37 mouse cellular contexts compared by ENCODE assay signal in the genomic region with DNA sequence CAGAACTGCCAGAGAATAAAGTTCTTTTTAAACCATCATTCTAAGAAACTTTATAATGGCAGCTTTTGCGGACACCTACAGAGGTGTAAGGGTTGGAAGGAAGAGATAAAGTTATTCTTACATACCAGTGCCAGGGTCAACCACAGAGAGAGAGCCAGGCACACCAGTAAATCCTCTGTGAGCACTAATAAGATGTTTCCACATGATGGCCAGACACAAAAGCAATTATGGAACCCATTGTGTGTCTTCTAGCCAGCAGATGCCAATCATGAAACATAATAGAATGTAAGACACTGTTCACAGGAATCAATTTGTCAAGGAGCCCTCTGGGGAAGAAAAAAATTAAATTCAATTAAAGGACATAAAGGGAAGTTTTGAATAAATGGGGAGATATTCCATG. TPM values are rescaled to one million over a fixed set of nuclear protein-coding genes. Genes with fewer than 3 reads are reported as not detected.
DNase-seq lines count a peak whose midpoint lies in the region; ATAC-seq and TF ChIP-seq lines count a peak whose summit lies in the region.
"Had no signal": no experiment of that assay in that cellular context is flagged by ENCODE, and none has a peak within 500 bp of the region (broad histone marks: within the 10 kb centered on the region; RNA-seq: fewer than 3 reads in every experiment).

No protein-coding gene starts in this region.

- H3K4me2 ChIP-seq in forebrain, embryonic 11.5 days (ENCODE audit: low read depth, low read length, severe bottlenecking), result no peak overlapping the region
- no peak overlapping the region for H3K4me2 ChIP-seq in forebrain, postnatal 0 days (ENCODE audit: low read depth)
- no peak overlapping the region for H3K4me2 ChIP-seq in hindbrain, postnatal 0 days (ENCODE audit: low read depth, low read length)
- no peak overlapping the region for H3K4me2 ChIP-seq in hindbrain, embryonic 14.5 days (replicated peaks)
- no peak overlapping the region for H3K4me2 ChIP-seq in midbrain, embryonic 13.5 days (replicated peaks)
- H3K4me2 ChIP-seq: heart, embryonic 15.5 days; hindbrain, embryonic 15.5 days; intestine, embryonic 15.5 days; liver, embryonic 12.5 days had no signal

- no peak overlapping the region for H3K27ac ChIP-seq in forebrain, embryonic 11.5 days (ENCODE audit: low read depth, low read length)
- H3K27ac ChIP-seq in forebrain, postnatal 0 days (ENCODE audit: low read depth, low read length), result no peak overlapping the region
- H3K27ac ChIP-seq in hindbrain, postnatal 0 days, result no peak overlapping the region
- H3K27ac ChIP-seq in hindbrain, embryonic 14.5 days, result no peak overlapping the region
- no peak overlapping the region for H3K27ac ChIP-seq in midbrain, embryonic 13.5 days
- H3K27ac ChIP-seq: heart, embryonic 10.5 days; heart, embryonic 15.5 days; hindbrain, embryonic 15.5 days; intestine, embryonic 15.5 days; liver, embryonic 12.5 days; macrophage; stomach, postnatal 0 days had no signal

- 10% methylated on average over 1 of the region's 1 CpGs for WGBS in forebrain, embryonic 11.5 days
- 0% methylated on average over 1 of the region's 1 CpGs for WGBS in forebrain, postnatal 0 days
- WGBS in hindbrain, postnatal 0 days, result 36% methylated on average over 1 of the region's 1 CpGs
- 33% methylated on average over 1 of the region's 1 CpGs for whole genome bisulfite sequencing in hindbrain, embryonic 14.5 days
- WGBS in midbrain, embryonic 13.5 days, result 43% methylated on average over 1 of the region's 1 CpGs

- peak; percentile 85 for ATAC-seq in forebrain, embryonic 11.5 days (replicated peaks; ENCODE audit: low FRiP score)
- ATAC-seq in forebrain, postnatal 0 days, result no peak
- no peak for ATAC-seq in hindbrain, postnatal 0 days
- no peak; the same call in 1 of the 2 replicates for ATAC-seq in hindbrain, embryonic 14.5 days (ENCODE audit: low FRiP score)
- 0 out of 2 replicates have a peak, but pooled peaks have one; percentile 43 for ATAC-seq in midbrain, embryonic 13.5 days
- ATAC-seq: forebrain, embryonic 16.5 days; intestine, embryonic 15.5 days; liver, embryonic 12.5 days; liver, postnatal 0 days had no signal

- TF ChIP-seq CTCF in forebrain, postnatal 0 days (IDR thresholded peaks at IDR 0.05; ENCODE audit: low read depth), result no peak
- no peak for TF ChIP-seq CTCF in hindbrain, postnatal 0 days (IDR thresholded peaks at IDR 0.05; ENCODE audit: low read depth)

- no peak overlapping the region for H3K9ac ChIP-seq in forebrain, embryonic 11.5 days (ENCODE audit: low read length)
- H3K9ac ChIP-seq in forebrain, postnatal 0 days, result no peak overlapping the region
- H3K9ac ChIP-seq in hindbrain, postnatal 0 days (replicated peaks; ENCODE audit: low read length), result no peak overlapping the region
- no peak overlapping the region for H3K9ac ChIP-seq in hindbrain, embryonic 14.5 days
- H3K9ac ChIP-seq in midbrain, embryonic 13.5 days (replicated peaks), result no peak overlapping the region
- H3K9ac ChIP-seq: heart, embryonic 15.5 days; hindbrain, embryonic 15.5 days; intestine, embryonic 15.5 days; liver, embryonic 12.5 days; liver, postnatal 0 days had no signal

- no peak for DNase-seq in forebrain, embryonic 11.5 days (ENCODE audit: low spot score)
- no peak for DNase-seq in forebrain, postnatal 0 days
- DNase-seq in hindbrain, postnatal 0 days (ENCODE audit: low spot score), result peak; percentile 17
- no peak for DNase-seq in hindbrain, embryonic 14.5 days (ENCODE audit: low spot score)
- DNase-seq in retina, embryonic 14.5 days (ENCODE audit: low spot score), result peak; percentile 87
- DNase-seq in lung, adult 18-20 months, result no peak
- no peak for DNase-seq in kidney, adult 18-20 months
- DNase-seq: adrenal gland, postnatal 36 days; cerebellum, adult 8-10 months; cerebellum, postnatal 25 days; gastrocnemius, postnatal 10 days; kidney, adult 8-10 months; kidney, postnatal 10 days; layer of hippocampus, postnatal 36 days; left cerebral cortex, postnatal 4 days; liver, postnatal 0 days; lung, postnatal 10 days; right cerebral cortex, postnatal 4 days; thymus, adult 18-20 months; thymus, postnatal 36 days had no signal

- no peaks in the 10 kb centered on the region; the same call in 1 of the 2 replicates for H3K27me3 ChIP-seq in forebrain, embryonic 11.5 days (ENCODE audit: control insufficient read depth, insufficient read depth, low read length)
- H3K27me3 ChIP-seq in forebrain, postnatal 0 days (ENCODE audit: insufficient read depth, low read length), result no peaks in the 10 kb centered on the region
- no peaks in the 10 kb centered on the region for H3K27me3 ChIP-seq in hindbrain, postnatal 0 days (ENCODE audit: insufficient read depth, low read length)
- H3K27me3 ChIP-seq in hindbrain, embryonic 14.5 days (ENCODE audit: control insufficient read depth, insufficient read depth, low read length), result no peaks in the 10 kb centered on the region
- no peaks in the 10 kb centered on the region for H3K27me3 ChIP-seq in midbrain, embryonic 13.5 days
- H3K27me3 ChIP-seq: heart, embryonic 15.5 days; intestine, embryonic 15.5 days; liver, embryonic 12.5 days had no signal

- no peak overlapping the region for H3K4me3 ChIP-seq in forebrain, embryonic 11.5 days (ENCODE audit: low read depth, low read length)
- H3K4me3 ChIP-seq in forebrain, postnatal 0 days (ENCODE audit: low read depth, low read length), result no peak overlapping the region
- H3K4me3 ChIP-seq in hindbrain, postnatal 0 days (ENCODE audit: low read length), result no peak overlapping the region
- H3K4me3 ChIP-seq in hindbrain, embryonic 14.5 days (replicated peaks; ENCODE audit: low read length), result no peak overlapping the region
- H3K4me3 ChIP-seq in midbrain, embryonic 13.5 days (replicated peaks), result no peak overlapping the region
- H3K4me3 ChIP-seq: heart, embryonic 10.5 days; heart, embryonic 15.5 days; hindbrain, embryonic 15.5 days; intestine, embryonic 15.5 days; liver, embryonic 12.5 days had no signal

- H3K4me1 ChIP-seq in forebrain, embryonic 11.5 days (replicated peaks; ENCODE audit: control insufficient read depth, insufficient read depth, low read length), result 0 out of 2 replicates have a peak, but pooled peaks cover 4% of the 10 kb centered on the region
- H3K4me1 ChIP-seq in forebrain, postnatal 0 days (ENCODE audit: insufficient read depth), result no peaks in the 10 kb centered on the region
- H3K4me1 ChIP-seq in hindbrain, postnatal 0 days (ENCODE audit: insufficient read depth, low read length), result no peaks in the 10 kb centered on the region
- no peaks in the 10 kb centered on the region for H3K4me1 ChIP-seq in hindbrain, embryonic 14.5 days (replicated peaks; ENCODE audit: control insufficient read depth, insufficient read depth, low read length)
- H3K4me1 ChIP-seq in midbrain, embryonic 13.5 days (replicated peaks), result no peaks in the 10 kb centered on the region
- H3K4me1 ChIP-seq: heart, embryonic 10.5 days; heart, embryonic 15.5 days; hindbrain, embryonic 15.5 days; intestine, embryonic 15.5 days; liver, embryonic 12.5 days had no signal

- H3K9me3 ChIP-seq in forebrain, embryonic 11.5 days (ENCODE audit: control insufficient read depth, low read length), result no peaks in the 10 kb centered on the region
- no peaks in the 10 kb centered on the region for H3K9me3 ChIP-seq in forebrain, postnatal 0 days (ENCODE audit: low read length)
- H3K9me3 ChIP-seq in hindbrain, postnatal 0 days (ENCODE audit: low read length), result no peaks in the 10 kb centered on the region
- no peaks in the 10 kb centered on the region for H3K9me3 ChIP-seq in hindbrain, embryonic 14.5 days (ENCODE audit: control insufficient read depth, low read length)
- no peaks in the 10 kb centered on the region for H3K9me3 ChIP-seq in midbrain, embryonic 13.5 days
- H3K9me3 ChIP-seq: heart, embryonic 10.5 days; heart, embryonic 15.5 days; hindbrain, embryonic 15.5 days; intestine, embryonic 15.5 days; liver, embryonic 12.5 days had no signal

- H3K36me3 ChIP-seq in forebrain, embryonic 11.5 days (ENCODE audit: control insufficient read depth, insufficient read depth, low read length), result no peaks in the 10 kb centered on the region
- H3K36me3 ChIP-seq in forebrain, postnatal 0 days (ENCODE audit: insufficient read depth), result no peaks in the 10 kb centered on the region
- no peaks in the 10 kb centered on the region for H3K36me3 ChIP-seq in hindbrain, postnatal 0 days (ENCODE audit: insufficient read depth, low read length)
- H3K36me3 ChIP-seq in hindbrain, embryonic 14.5 days (replicated peaks; ENCODE audit: control insufficient read depth, insufficient read depth), result no peaks in the 10 kb centered on the region
- H3K36me3 ChIP-seq in midbrain, embryonic 13.5 days, result no peaks in the 10 kb centered on the region
- H3K36me3 ChIP-seq: heart, embryonic 10.5 days; heart, embryonic 15.5 days; hindbrain, embryonic 15.5 days; intestine, embryonic 15.5 days; liver, embryonic 12.5 days had no signal

RNA-seq across cellular contexts. Expression of a gene that starts 1.8 kb away (rescaled TPM):
- not detected in 2 replicates for polyA plus RNA-seq in forebrain, embryonic 11.5 days (2014; fragmentation: Nextera tagmentation; extraction: Ambion mirVana)
- total RNA-seq in forebrain, postnatal 0 days (2014; rRNA removed), result not detected in 2 replicates
- polyA plus RNA-seq in forebrain, postnatal 0 days (2015; fragmentation: Nextera tagmentation; extraction: Ambion mirVana), result not detected in 2 replicates
- total RNA-seq in hindbrain, postnatal 0 days (2014; rRNA removed), result not detected in 2 replicates
- polyA plus RNA-seq in hindbrain, postnatal 0 days (2015; fragmentation: Nextera tagmentation; extraction: Ambion mirVana), result not detected in 2 replicates
- polyA plus RNA-seq in hindbrain, embryonic 14.5 days (2014; fragmentation: Nextera tagmentation; extraction: Ambion mirVana), result not detected in 2 replicates
- not detected in 2 replicates for polyA plus RNA-seq in midbrain, embryonic 13.5 days (2015; fragmentation: Nextera tagmentation; extraction: Ambion mirVana)
- total RNA-seq: adrenal gland, adult 18-20 months; adrenal gland, postnatal 36 days; gastrocnemius, postnatal 10 days; heart, postnatal 25 days; layer of hippocampus, postnatal 36 days; left cerebral cortex, postnatal 4 days; neutrophil, adult 5-6 weeks had no signal
- polyA plus RNA-seq: forebrain, embryonic 16.5 days; gonadal fat pad, adult 2 months; heart, embryonic 10.5 days; heart, embryonic 15.5 days; hindbrain, embryonic 15.5 days; intestine, embryonic 15.5 days; large intestine, adult 2 months; limb, embryonic 14.5 days; liver, embryonic 12.5 days; liver, postnatal 0 days; macrophage; neural tube, embryonic 11.5 days; spleen, adult 2 months; stomach, postnatal 0 days had no signal

RNA-seq across cellular contexts. Expression of a gene that starts 39.2 kb away (rescaled TPM):
- polyA plus RNA-seq in forebrain, embryonic 11.5 days (2014; fragmentation: Nextera tagmentation; extraction: Ambion mirVana), result not detected in 2 replicates
- not detected in 2 replicates for total RNA-seq in forebrain, postnatal 0 days (2014; rRNA removed)
- polyA plus RNA-seq in forebrain, postnatal 0 days (2015; fragmentation: Nextera tagmentation; extraction: Ambion mirVana), result not detected in 2 replicates
- total RNA-seq in hindbrain, postnatal 0 days (2014; rRNA removed), result not detected in 2 replicates
- not detected in 2 replicates for polyA plus RNA-seq in hindbrain, postnatal 0 days (2015; fragmentation: Nextera tagmentation; extraction: Ambion mirVana)
- not detected in 2 replicates for polyA plus RNA-seq in hindbrain, embryonic 14.5 days (2014; fragmentation: Nextera tagmentation; extraction: Ambion mirVana)
- polyA plus RNA-seq in midbrain, embryonic 13.5 days (2015; fragmentation: Nextera tagmentation; extraction: Ambion mirVana), result not detected in 2 replicates
- total RNA-seq: adrenal gland, adult 18-20 months; adrenal gland, postnatal 36 days; gastrocnemius, postnatal 10 days; heart, postnatal 25 days; layer of hippocampus, postnatal 36 days; left cerebral cortex, postnatal 4 days; neutrophil, adult 5-6 weeks had no signal
- polyA plus RNA-seq: forebrain, embryonic 16.5 days; heart, embryonic 10.5 days; heart, embryonic 15.5 days; hindbrain, embryonic 15.5 days; intestine, embryonic 15.5 days; large intestine, adult 2 months; limb, embryonic 14.5 days; liver, embryonic 12.5 days; liver, postnatal 0 days; macrophage; neural tube, embryonic 11.5 days; spleen, adult 2 months; stomach, postnatal 0 days had no signal

RNA-seq across cellular contexts. Expression of a gene that starts 56.4 kb away (rescaled TPM):
- polyA plus RNA-seq in forebrain, embryonic 11.5 days (2014; fragmentation: Nextera tagmentation; extraction: Ambion mirVana), result not detected in 2 replicates
- not detected in 2 replicates for total RNA-seq in forebrain, postnatal 0 days (2014; rRNA removed)
- polyA plus RNA-seq in forebrain, postnatal 0 days (2015; fragmentation: Nextera tagmentation; extraction: Ambion mirVana), result not detected in 2 replicates
- not detected in 2 replicates for total RNA-seq in hindbrain, postnatal 0 days (2014; rRNA removed)
- polyA plus RNA-seq in hindbrain, postnatal 0 days (2015; fragmentation: Nextera tagmentation; extraction: Ambion mirVana), result not detected in 2 replicates
- not detected in 2 replicates for polyA plus RNA-seq in hindbrain, embryonic 14.5 days (2014; fragmentation: Nextera tagmentation; extraction: Ambion mirVana)
- polyA plus RNA-seq in midbrain, embryonic 13.5 days (2015; fragmentation: Nextera tagmentation; extraction: Ambion mirVana), result not detected in 2 replicates
- total RNA-seq: adrenal gland, adult 18-20 months; adrenal gland, postnatal 36 days; gastrocnemius, postnatal 10 days; heart, postnatal 25 days; layer of hippocampus, postnatal 36 days; left cerebral cortex, postnatal 4 days; neutrophil, adult 5-6 weeks had no signal
- polyA plus RNA-seq: forebrain, embryonic 16.5 days; gonadal fat pad, adult 2 months; heart, embryonic 10.5 days; heart, embryonic 15.5 days; hindbrain, embryonic 15.5 days; intestine, embryonic 15.5 days; large intestine, adult 2 months; limb, embryonic 14.5 days; liver, embryonic 12.5 days; liver, postnatal 0 days; macrophage; neural tube, embryonic 11.5 days; spleen, adult 2 months; stomach, postnatal 0 days had no signal

Comparison
In these comparisons a context has a peak if more than half of its experiments do, and no peak if none do; other contexts are left out.
1. ATAC-seq: peak in forebrain, embryonic 11.5 days (single experiment) and midbrain, embryonic 13.5 days (single experiment); none in forebrain, postnatal 0 days (single experiment), hindbrain, postnatal 0 days (single experiment) and hindbrain, embryonic 14.5 days (single experiment).
2. DNase-seq: peak in hindbrain, postnatal 0 days (single experiment) and retina, embryonic 14.5 days (single experiment); none in forebrain, embryonic 11.5 days (single experiment), forebrain, postnatal 0 days (single experiment), hindbrain, embryonic 14.5 days (single experiment), lung, adult 18-20 months (0 of 2) and kidney, adult 18-20 months (single experiment).